In the genomic region with DNA sequence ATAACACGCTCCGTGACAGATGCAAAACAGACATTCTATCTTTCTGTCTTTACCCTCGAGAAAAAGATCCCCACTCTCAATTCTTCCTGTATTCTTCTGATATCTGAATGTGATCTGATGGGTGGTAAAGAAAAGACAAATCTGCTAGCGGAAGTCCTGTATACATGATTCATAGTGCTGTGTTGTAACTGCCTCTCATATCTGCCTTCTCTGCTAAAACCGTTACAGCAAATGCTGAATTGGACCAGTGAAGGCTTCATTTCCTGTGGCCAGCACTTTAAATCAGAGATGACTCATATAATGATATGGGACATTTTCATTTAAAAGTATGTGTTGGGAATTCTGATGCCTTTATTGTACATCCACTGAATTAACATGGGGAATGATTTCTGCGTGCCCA, we compare ENCODE assay signal across 12 mouse cellular contexts.
"Had no signal": no experiment of that assay in that cellular context is flagged by ENCODE, and none has a peak within 500 bp of the region (broad histone marks: within the 10 kb centered on the region; RNA-seq: fewer than 3 reads in every experiment).

No protein-coding gene starts in this region.

- H3K9me3 ChIP-seq: limb, embryonic 12.5 days; liver, embryonic 13.5 days; midbrain, embryonic 12.5 days had no signal

- H3K4me2 ChIP-seq: limb, embryonic 12.5 days; liver, embryonic 13.5 days; midbrain, embryonic 12.5 days had no signal

- H3K27ac ChIP-seq: limb, embryonic 12.5 days; liver, embryonic 13.5 days; midbrain, embryonic 12.5 days had no signal

- H3K4me1 ChIP-seq: limb, embryonic 12.5 days; liver, embryonic 13.5 days had no signal

- ATAC-seq: liver, postnatal 0 days had no signal

- H3K36me3 ChIP-seq: limb, embryonic 12.5 days; liver, embryonic 13.5 days; midbrain, embryonic 12.5 days had no signal

- H3K4me3 ChIP-seq: limb, embryonic 12.5 days; liver, embryonic 13.5 days; midbrain, embryonic 12.5 days had no signal

- H3K9ac ChIP-seq: limb, embryonic 12.5 days; liver, embryonic 13.5 days; liver, postnatal 0 days; midbrain, embryonic 12.5 days had no signal

- DNase-seq: kidney, adult 18-20 months; kidney, postnatal 25 days; layer of hippocampus, adult 9-11 months; layer of hippocampus, postnatal 36 days; liver; liver, embryonic 13.5 days; liver, postnatal 0 days; right cerebral cortex, adult 18-20 months; right cerebral cortex, postnatal 25 days; thymus, postnatal 36 days had no signal

- H3K27me3 ChIP-seq: limb, embryonic 12.5 days; liver, embryonic 13.5 days; midbrain, embryonic 12.5 days had no signal
